In the genomic region with DNA sequence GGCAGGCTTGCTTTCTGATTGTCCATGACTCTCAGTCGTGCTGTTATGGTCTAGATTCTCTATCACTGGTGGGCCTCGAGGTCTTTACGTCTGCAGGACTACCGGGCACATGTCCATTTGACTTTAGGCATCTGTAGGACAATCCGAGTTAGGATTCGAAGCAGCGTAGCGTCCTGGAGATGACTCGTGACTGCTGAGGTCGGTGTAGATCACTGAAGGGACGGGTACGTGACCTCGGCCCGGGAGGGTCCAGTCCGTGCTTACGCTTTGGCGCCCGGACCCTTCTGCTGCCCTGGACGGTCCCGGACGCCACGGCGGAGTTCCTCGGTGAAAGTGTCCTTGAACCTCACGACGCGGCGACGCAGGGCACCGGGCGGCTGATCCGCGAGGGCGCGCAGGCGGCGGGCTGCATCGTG, we compare ENCODE assay signal across 8 mouse cellular contexts. TPM values are rescaled to one million over a fixed set of nuclear protein-coding genes. Genes with fewer than 3 reads are reported as not detected.
A peak's percentile ranks its signal among the peaks of the same experiment; 100 is the strongest.
DNase-seq lines count a peak whose midpoint lies in the region; ATAC-seq and TF ChIP-seq lines count a peak whose summit lies in the region.

No protein-coding gene starts in this region.

- H3K36me3 ChIP-seq in forebrain, postnatal 0 days (ENCODE audit: insufficient read depth): peaks cover 13% of the 10 kb centered on the region
- H3K36me3 ChIP-seq in liver, postnatal 0 days (replicated peaks; ENCODE audit: insufficient read depth, low read length): 0 out of 2 replicates have a peak, but pooled peaks cover 4% of the 10 kb centered on the region

- no peaks in the 10 kb centered on the region for H3K9me3 ChIP-seq in forebrain, postnatal 0 days (ENCODE audit: low read length)
- no peaks in the 10 kb centered on the region for H3K9me3 ChIP-seq in liver, postnatal 0 days (ENCODE audit: low read length)

- peak overlapping the region; percentile 89 for H3K4me2 ChIP-seq in forebrain, postnatal 0 days (ENCODE audit: low read depth)
- H3K4me2 ChIP-seq in liver, postnatal 0 days (ENCODE audit: low read depth, low read length): peak overlapping the region; percentile 89

- WGBS in lung, adult 2 months: 2% methylated on average over 38 of the region's 38 CpGs
- 0% methylated on average over 37 of the region's 38 CpGs for WGBS in forebrain, postnatal 0 days
- 3% methylated on average over 38 of the region's 38 CpGs for WGBS in liver, postnatal 0 days (ENCODE audit: insufficient replicate concordance)

- H3K27ac ChIP-seq in forebrain, postnatal 0 days (ENCODE audit: low read depth, low read length): peak overlapping the region; percentile 91
- peak overlapping the region; percentile 85 for H3K27ac ChIP-seq in liver, postnatal 0 days (ENCODE audit: low read depth)

- no peak for TF ChIP-seq CTCF in lung, adult 2 months (IDR thresholded peaks at IDR 0.05; ENCODE audit: insufficient read depth, low read length)
- TF ChIP-seq CTCF in forebrain, postnatal 0 days (IDR thresholded peaks at IDR 0.05; ENCODE audit: low read depth): no peak
- TF ChIP-seq CTCF in liver, postnatal 0 days (IDR thresholded peaks at IDR 0.05; ENCODE audit: low read depth): no peak

- no peak for DNase-seq in lung, adult 2 months
- no peak for DNase-seq in lung, adult 18-20 months
- peak; percentile 22 for DNase-seq in c-Kit-positive CD71-positive TER-119-negative erythroid progenitor cells, embryonic 14.5 days (ENCODE audit: low read depth)
- no peak for DNase-seq in forebrain, postnatal 0 days
- no peak for DNase-seq in liver, postnatal 0 days
- no peak for DNase-seq in adrenal gland, postnatal 25 days
- DNase-seq in adrenal gland, adult 2 months: no peak
- no peak for DNase-seq in right cerebral cortex, postnatal 10 days (ENCODE audit: low spot score in 2 of 2)

- no peak for TF ChIP-seq POLR2A in lung, adult 2 months (IDR thresholded peaks at IDR 0.05; ENCODE audit: borderline replicate concordance, extremely low read depth, low read depth, low read length)

- peak overlapping the region; percentile 90 for H3K9ac ChIP-seq in forebrain, postnatal 0 days
- H3K9ac ChIP-seq in liver, postnatal 0 days (replicated peaks): peak overlapping the region; percentile 88

- TF ChIP-seq EP300 in liver, postnatal 0 days (IDR thresholded peaks at IDR 0.05; ENCODE audit: low read depth): no peak

- no peaks in the 10 kb centered on the region for H3K27me3 ChIP-seq in forebrain, postnatal 0 days (ENCODE audit: insufficient read depth, low read length)
- H3K27me3 ChIP-seq in liver, postnatal 0 days (ENCODE audit: insufficient read depth, low read length): no peaks in the 10 kb centered on the region

- peak overlapping the region; percentile 99 for H3K4me3 ChIP-seq in lung, adult 2 months (replicated peaks; ENCODE audit: extremely low read depth, low read depth, low read length)
- peak overlapping the region; percentile 93 for H3K4me3 ChIP-seq in forebrain, postnatal 0 days (ENCODE audit: low read depth, low read length)
- H3K4me3 ChIP-seq in liver, postnatal 0 days (ENCODE audit: low read depth, low read length): peak overlapping the region; percentile 79

- peak; percentile 5; the same call in 1 of the 2 replicates for ATAC-seq in forebrain, postnatal 0 days
- peak; percentile 2; the same call in 1 of the 2 replicates for ATAC-seq in liver, postnatal 0 days

- peaks cover 7% of the 10 kb centered on the region; the same call in 1 of the 2 replicates for H3K4me1 ChIP-seq in lung, adult 2 months (ENCODE audit: control insufficient read depth, insufficient read depth, low read length)
- peaks cover 16% of the 10 kb centered on the region for H3K4me1 ChIP-seq in forebrain, postnatal 0 days (ENCODE audit: insufficient read depth)
- H3K4me1 ChIP-seq in liver, postnatal 0 days (ENCODE audit: insufficient read depth): peaks cover 21% of the 10 kb centered on the region

RNA-seq across cellular contexts. Expression of gene 0610012G03Rik, which starts 0.4 kb away (rescaled TPM):
- polyA plus RNA-seq in lung, adult 2 months (2012; rRNA removed): 49.6 and 74.2 TPM in 2 replicates
- total RNA-seq in forebrain, postnatal 0 days (2014; rRNA removed): 81.0 and 95.7 TPM in 2 replicates
- 151 and 177 TPM in 2 replicates for polyA plus RNA-seq in forebrain, postnatal 0 days (2015; fragmentation: Nextera tagmentation; extraction: Ambion mirVana)
- 58.1 and 58.4 TPM in 2 replicates for polyA plus RNA-seq in liver, postnatal 0 days (2015; fragmentation: Nextera tagmentation; extraction: Ambion mirVana)
- 38.6 and 41.3 TPM in 2 replicates for total RNA-seq in adrenal gland, postnatal 25 days (2021)
- 10 to 100 TPM; 40.5 to 47.4 TPM for total RNA-seq in adrenal gland, adult 2 months (2021)
- polyA plus RNA-seq in adrenal gland, adult 2 months (2012; rRNA removed): 143 and 164 TPM in 2 replicates

RNA-seq across cellular contexts. Expression of gene Ncbp2, which starts 0.4 kb away (rescaled TPM):
- polyA plus RNA-seq in lung, adult 2 months (2012; rRNA removed): 6.6 and 26.5 TPM in 2 replicates
- 29.9 and 39.3 TPM in 2 replicates for total RNA-seq in forebrain, postnatal 0 days (2014; rRNA removed)
- 66.3 and 67.1 TPM in 2 replicates for polyA plus RNA-seq in forebrain, postnatal 0 days (2015; fragmentation: Nextera tagmentation; extraction: Ambion mirVana)
- 20.4 and 21.4 TPM in 2 replicates for polyA plus RNA-seq in liver, postnatal 0 days (2015; fragmentation: Nextera tagmentation; extraction: Ambion mirVana)
- total RNA-seq in adrenal gland, postnatal 25 days (2021): 58.4 and 69.3 TPM in 2 replicates
- 10 to 100 TPM; 45.1 to 54.0 TPM for total RNA-seq in adrenal gland, adult 2 months (2021)
- polyA plus RNA-seq in adrenal gland, adult 2 months (2012; rRNA removed): 2.3 and 6.0 TPM in 2 replicates

RNA-seq across cellular contexts. Expression of gene Pigz, which starts 14.3 kb away (rescaled TPM):
- 4.8 and 5.5 TPM in 2 replicates for polyA plus RNA-seq in lung, adult 2 months (2012; rRNA removed)
- total RNA-seq in forebrain, postnatal 0 days (2014; rRNA removed): 1.4 and 4.1 TPM in 2 replicates
- 2.9 TPM in 2 replicates for polyA plus RNA-seq in forebrain, postnatal 0 days (2015; fragmentation: Nextera tagmentation; extraction: Ambion mirVana)
- 0.18 and 0.47 TPM in 2 replicates for polyA plus RNA-seq in liver, postnatal 0 days (2015; fragmentation: Nextera tagmentation; extraction: Ambion mirVana)
- total RNA-seq in adrenal gland, postnatal 25 days (2021): not detected in 2 replicates
- total RNA-seq in adrenal gland, adult 2 months (2021): 1 to 10 TPM in 1 of 2 experiments, under 1 TPM in 1; 0.35 to 1.3 TPM
- polyA plus RNA-seq in adrenal gland, adult 2 months (2012; rRNA removed): 0.71 and 1.3 TPM in 2 replicates

RNA-seq across cellular contexts. Expression of gene Senp5, which starts 55.2 kb away (rescaled TPM):
- 3.4 and 5.8 TPM in 2 replicates for polyA plus RNA-seq in lung, adult 2 months (2012; rRNA removed)
- total RNA-seq in forebrain, postnatal 0 days (2014; rRNA removed): 27.2 and 29.5 TPM in 2 replicates
- 6.9 and 11.0 TPM in 2 replicates for polyA plus RNA-seq in forebrain, postnatal 0 days (2015; fragmentation: Nextera tagmentation; extraction: Ambion mirVana)
- polyA plus RNA-seq in liver, postnatal 0 days (2015; fragmentation: Nextera tagmentation; extraction: Ambion mirVana): 3.7 and 3.8 TPM in 2 replicates
- 23.2 and 24.0 TPM in 2 replicates for total RNA-seq in adrenal gland, postnatal 25 days (2021)
- total RNA-seq in adrenal gland, adult 2 months (2021): 10 to 100 TPM; 19.1 to 26.3 TPM
- polyA plus RNA-seq in adrenal gland, adult 2 months (2012; rRNA removed): 1.6 and 1.7 TPM in 2 replicates
